Mouse (Mus musculus): ENCODE results near the gene Rpl23a.

The Rpl23a gene

DNA sequence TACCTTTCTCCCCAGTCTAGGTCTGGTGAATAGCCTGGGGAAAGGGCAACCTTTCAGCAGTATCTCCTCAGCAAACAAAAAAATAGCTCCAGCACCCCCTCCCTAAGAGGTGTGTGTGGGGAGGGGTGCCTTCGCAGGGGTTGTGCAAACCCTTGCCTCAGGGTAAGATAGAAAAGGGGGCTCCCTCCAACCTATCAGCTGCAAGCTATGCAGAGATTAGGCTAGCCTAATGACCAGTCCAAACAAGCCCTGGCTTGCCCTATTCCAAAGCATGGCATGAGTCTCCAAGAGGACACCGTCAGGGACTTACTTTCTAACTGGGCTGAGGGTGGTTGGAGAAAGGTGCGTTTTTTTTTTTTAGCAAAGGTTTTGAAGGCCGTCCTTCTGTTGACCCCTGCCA lies 17.2 kb downstream of the Rpl23a start:
- DNase-seq = no peak

DNA sequence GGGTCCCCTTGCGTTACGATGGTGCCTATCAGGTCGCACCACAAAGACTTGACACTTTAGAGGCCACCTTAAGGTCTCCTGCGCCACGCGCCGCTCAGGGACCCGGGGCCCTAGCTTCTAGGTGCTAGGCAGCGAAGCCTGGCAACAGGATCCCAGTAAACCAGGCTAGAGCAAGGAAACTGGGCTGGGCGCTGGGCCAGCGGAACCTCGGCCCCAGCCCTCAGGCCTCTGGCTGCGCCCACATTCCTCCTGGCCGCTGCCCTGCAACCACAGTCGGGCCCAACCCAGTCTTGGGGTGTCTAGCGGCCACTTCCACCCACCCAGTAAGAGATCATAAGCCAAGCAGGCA lies 17.6 kb downstream of the Rpl23a start:
- no peak for DNase-seq

DNA sequence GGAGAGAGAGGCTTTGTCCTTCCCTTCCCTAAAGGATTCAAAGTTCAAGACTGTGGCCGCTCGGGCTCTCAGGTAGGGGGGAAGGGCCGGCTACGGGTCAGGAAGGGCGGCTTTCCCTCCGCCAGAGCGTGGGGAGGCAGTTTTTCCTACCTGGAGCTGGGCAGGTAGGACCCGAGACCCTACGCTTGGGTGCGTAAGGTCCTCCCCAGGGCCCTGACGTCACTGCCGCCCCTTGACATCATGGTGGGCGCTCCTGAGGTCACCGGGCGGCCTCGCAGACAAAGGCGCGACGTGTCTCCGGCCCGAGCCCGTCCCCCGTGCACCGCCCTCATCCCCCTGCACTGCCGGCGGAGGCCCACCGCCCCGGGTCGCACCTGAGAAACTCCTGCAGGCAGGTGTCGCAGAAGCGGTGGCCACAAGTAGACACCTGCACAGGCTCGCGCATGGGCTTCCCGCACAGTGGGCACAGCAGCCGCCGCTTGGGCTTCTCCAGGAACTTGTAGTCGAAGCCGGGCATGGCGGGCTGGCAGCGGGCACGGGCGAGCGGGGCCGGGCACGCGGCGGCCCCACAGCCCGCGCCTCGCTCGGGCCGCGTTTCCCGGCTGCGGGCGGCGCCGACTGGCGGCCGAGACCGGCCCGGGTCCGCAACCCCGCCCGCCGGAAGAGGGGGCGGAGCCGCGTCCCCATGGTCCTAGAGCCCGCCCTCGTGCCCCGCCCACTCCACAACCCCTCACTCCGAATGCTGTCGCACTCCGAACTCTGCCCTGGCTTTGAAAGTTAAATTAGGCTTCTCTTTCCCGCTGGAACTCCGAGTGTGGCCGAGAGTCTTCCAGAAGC lies 18.2 kb downstream of the Rpl23a start, which contains the start of gene Traf4:
Gene Traf4 (minus strand): TSS at position 666 of the 837 bp plus-strand sequence.
- DNase-seq = peak; percentile 89 to 90

DNA sequence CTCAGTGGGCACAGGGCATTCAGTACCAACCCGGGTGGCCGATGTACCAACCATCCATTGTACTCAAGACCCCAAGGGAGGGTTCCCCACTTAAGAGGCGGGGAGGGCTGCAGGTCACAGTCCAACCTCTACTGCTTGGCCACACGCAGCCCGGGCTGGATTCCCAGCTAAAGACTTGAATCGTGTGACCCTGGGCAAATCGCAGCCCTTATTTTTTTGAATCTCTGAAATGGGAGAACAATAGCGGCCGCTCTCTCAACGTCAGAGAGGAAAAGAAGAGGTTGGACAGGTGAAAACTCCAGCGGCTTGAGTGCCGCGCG lies 18.8 kb downstream of the Rpl23a start:
- DNase-seq = no peak

DNA sequence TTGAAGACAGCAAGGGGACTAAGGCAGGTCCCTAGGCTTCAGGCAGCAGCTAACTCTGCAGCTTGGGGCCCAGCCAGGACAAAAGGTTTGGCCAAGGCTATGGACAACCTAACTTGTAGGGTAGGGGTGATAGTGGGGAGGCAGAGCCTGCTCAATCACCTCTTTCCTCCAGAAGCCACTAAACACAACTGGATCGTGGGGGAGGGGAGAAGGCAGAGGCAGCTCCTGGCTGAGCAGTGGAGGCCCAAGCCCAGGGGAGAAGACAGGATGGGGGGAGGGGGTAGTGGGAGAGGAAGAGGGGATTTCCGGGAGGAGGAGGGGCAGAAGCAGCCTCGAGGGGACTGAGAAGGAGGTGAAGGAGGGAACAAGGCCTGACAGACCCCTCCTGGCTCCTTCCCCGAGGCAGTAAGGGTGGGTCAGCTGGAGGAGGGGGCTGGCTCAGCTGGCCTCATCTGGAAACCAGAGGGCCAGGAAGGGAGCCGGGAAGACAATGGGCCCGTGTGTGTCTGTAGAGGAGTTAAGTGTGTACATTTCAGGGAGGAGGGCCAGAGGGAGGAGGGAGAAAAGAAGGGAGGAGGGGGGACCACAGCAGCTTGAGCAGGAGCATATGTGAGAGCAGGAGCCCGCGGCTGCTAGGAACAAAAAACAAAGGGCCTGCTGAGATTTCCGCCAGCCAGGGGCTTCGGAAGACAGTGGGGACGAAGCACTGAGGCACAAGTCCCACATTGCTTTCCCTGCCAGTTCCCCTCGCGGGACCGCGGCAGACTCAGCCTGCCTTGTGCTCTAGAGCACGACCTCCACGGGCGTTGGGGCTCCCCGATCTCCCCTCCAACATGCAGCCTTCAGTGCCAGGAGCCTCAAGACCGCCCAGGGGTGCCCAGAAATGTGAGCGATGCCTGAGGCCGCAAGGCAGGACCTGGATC lies 19.4 kb downstream of the Rpl23a start:
- DNase-seq = peak; percentile 76 to 85

DNA sequence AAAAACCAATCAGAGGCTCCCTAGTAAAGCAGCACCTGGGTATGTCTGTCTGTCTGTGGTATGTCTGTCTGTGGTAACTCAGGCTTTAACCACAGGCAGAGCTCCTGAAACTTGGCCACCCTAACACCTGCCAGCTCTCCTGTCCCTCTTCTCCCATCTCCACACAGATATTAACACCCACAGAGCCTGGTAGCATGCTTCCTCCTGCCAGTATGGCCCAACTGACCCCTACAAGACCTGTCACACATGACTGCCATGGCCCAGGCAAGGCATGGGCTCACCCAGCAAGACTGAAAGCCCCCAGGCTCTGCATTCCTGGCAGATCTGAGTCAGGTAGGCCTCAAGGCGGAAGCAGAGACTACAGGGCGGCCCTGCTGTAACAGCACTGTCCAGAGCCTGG lies 20.3 kb downstream of the Rpl23a start:
- no peak for DNase-seq

DNA sequence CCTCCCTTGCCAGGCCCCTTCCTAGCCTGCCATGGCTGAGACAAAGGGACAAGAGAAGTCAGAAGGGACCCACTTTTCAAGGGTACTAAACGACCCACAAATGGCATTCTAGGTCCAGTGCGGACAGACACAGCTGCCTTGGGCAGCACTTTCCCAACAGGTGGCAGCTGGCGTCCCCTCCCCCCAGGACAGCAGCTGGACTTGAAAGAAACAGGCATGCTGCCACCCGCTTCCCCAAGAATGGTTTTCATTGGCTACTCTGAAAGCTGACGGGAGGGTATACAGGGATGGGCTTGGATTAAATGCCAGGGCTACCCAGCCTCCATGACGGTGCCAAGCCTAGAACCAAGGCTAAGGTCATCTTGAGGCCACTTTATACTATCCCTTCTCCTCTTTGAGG lies 20.9 kb downstream of the Rpl23a start:
- peak in 1 of 2 experiments; percentile 22 for DNase-seq

DNA sequence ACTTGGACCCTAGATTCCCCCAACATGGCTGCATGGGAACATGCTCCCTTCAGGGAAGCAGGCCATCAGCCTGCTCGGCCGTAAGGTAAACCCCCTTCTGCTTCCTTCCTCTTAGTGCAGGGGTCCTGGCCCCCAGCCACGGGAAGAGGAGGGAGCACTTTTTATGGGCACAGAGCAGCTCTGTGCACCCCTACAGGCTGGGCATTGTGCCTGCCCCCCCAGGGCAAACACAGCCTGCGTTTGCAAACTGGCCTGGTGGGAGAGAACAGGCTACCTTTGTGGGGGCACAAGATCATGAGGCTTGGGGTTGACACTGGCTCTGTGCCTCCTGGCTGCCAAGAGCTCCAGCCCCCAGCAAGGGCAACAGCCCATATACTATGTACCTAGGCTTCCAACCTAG lies 21.4 kb downstream of the Rpl23a start:
- peak in 1 of 2 experiments; percentile 15 for DNase-seq

DNA sequence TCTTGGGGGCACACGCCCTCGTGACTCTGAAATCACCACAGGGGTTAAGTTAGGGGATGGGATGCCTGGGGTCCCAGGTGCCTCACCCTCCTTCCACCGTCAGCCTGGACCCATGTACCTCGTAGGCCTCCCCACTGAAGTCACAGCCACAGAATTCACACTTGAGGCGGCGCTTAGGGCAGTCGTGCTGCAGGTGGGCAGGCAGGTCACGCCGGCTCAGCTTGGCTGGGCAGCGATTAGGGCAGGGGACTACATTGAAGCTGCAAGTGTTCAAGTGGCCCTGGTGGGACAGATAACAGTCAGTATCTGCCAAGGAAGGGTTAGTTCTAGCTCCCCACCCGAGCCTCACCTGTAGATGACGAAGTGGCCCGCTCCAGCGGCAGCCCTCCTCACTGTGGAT lies 22.2 kb downstream of the Rpl23a start:
- DNase-seq = no peak

DNA sequence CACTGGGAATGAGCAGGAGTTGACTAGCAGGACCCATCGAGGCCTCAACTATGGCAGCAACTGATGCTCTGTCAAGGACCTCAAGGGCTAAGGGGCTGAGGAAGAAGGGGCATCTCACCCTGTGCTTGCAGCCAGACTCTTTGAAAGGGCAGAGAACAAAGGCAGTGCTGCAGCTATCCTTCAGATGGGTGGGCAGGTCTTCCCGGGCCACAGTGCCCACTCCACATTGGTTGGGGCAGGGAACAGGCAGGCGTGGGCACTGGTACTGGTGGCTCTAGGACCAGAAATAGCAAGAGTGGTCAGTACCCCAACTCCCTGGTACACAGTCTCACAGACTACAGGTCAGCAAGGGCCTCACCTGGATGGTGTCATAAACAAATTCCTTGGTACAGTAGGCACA lies 22.7 kb downstream of the Rpl23a start:
- no peak for DNase-seq

DNA sequence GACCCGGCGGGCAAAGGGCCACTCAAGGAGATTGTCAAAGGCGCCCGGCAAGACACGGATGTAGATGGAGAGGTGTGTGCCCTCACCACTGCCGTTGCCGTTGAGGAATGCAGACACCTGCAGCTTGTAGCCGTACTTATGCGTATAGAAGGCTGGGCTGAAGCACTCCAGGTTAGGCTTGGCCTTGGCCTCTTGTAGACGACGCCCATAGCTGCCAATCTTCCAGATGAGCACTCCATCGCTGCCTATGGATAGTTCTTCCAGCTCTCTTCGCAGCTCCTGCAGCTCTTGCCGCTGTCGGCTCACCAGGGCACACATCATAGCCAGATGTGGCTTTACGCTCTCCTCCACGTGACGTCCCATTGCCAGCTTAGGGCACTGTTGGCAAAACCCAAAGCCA lies 23.2 kb downstream of the Rpl23a start:
- DNase-seq = peak in 1 of 2 experiments; percentile 13

DNA sequence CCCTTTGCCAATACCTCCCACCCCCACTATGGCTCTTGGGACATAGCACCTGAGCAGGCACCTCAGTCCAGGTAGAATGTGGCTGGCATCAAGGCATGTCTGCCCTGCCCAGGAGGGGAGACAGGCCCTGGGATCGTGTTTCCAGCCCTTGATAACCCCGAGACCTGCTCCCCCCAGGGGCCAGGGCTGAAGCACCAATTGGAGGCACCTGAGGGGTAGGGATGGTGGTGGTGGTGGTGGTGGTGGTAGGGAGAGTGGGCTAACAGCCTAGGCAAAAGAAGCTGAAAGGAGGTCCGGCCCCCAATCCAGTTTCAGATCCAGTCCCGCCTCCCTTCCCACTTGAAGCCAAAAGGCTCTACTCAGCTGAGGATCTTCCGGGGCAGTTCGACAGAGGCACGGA lies 23.8 kb downstream of the Rpl23a start:
- peak in 1 of 2 experiments; percentile 40 for DNase-seq

DNA sequence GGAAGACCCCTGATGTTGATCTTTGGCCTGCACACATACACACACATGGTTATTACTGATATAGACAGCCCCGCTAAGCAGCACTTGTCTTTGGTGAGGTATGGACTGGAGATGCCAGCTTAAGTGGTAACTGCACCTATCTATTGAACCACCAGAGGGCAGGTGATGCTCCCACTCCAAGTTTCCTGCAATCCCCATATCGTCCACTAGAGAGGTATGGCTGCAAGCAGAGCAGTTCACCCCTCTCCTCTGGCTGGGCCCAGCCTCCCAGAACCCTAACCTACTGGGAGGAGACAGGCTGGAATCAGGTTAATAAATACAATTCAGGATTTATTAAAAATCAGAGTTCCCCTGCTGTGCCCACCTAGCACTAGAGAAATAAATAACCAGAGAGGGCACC lies 24.3 kb downstream of the Rpl23a start:
- peak; percentile 74 to 77 for DNase-seq

DNA sequence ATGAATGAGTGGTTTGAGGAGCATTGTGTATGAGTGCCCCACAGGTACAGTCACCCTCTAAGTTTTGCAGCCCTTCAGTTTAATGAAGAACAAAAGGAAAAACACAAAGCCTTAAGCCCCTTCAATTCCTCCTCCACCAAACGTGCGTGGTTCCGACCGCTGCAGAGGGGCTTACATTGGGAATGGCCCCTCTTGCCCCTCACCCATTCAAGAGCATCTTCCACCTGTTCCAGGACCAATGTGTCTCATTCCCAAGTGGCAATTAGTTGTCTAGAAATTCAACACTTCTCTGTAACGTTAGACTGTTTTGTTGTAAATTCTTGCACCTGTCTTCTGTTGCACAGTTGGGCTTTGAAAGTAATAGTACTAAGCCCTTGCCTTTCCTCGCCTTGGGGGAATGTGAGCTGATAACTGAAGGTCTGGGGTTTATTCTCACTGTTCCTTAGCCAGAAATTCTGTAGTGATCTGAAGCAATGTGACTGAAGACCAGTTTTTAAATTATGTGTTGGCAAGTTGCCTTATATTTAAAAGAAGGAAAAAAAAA lies 27.2 kb downstream of the Rpl23a start:
- no peak for DNase-seq

DNA sequence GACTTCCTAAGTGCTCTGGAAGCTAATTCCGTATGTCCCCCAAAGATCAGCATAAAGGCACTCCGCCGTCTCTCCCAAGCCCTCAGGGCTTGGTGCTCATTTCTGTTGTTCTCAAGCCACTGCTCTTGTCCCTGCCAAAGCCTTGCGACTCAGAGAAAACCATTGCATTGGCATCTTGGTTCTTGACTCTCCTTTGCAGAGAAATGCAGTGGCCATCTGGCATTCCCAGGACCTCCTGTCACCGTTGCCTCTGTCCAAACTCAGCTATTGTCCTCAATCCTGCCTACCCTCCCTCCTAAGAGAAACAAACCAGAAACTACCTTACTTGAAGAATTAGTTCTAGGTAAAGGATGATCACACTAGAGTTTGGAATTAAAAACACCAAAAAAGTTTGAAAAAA lies 27.7 kb downstream of the Rpl23a start:
- DNase-seq = no peak

DNA sequence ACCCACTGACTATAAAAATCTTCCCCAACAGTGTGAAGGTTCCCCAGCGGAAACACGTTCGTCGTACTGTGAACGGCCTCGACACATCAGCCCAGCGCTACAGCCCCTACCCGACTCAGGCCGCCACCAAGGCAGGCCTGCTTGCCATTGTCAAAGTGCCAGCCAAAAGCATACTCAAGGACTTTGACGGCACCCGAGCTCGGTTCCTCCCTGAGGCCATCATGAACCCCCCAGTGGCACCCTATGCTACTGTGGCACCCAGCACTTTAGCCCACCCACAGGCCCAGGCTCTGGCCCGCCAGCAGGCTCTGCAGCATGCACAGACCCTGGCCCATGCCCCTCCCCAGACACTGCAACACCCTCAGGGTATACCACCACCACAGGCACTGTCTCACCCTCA lies 29.6 kb downstream of the Rpl23a start:
- no peak for DNase-seq

DNA sequence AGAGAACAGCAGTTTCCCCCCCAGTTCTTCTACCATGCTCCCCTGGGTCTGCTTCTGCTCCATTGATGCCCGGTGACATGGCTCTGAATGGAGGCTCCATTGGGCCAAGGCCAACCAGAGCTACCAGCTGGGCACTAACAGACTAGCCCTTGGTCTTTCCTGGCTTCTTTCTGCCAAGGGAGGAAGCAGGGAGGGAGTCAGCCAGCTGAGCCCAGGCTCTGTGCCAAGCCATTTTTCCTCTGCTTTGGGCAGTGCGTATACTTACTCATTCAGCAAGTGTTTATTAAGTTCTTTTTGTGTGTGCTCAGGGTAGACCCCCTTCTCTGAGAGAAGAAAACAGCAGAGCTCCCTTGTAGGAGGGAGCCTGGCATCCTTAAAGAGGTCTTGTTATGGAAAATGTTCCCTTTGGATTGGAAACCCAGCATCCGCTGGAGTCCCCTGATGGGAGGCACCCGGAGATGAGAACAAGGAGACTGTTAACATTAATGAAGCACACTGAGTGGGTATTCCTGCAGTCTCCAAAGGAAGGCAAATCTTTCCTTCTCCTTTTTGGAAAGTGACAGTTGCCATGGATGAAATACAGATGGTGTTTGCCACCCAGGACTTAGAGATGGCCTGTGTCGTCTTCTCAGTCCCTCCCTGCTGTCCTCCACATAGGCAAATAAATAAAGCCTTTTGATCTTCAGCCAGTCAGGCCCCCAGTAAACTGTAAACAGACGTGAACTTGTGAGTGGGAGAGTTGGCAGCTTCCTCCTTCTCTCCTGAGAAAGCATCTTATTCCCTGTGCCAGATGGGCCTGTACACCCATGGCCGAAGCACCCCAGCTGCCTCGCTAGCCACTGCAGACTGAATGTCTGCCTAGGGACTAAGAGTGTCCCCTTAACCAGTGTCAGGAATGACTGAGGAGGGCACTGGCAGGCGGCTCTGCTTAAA lies 30.8 kb downstream of the Rpl23a start:
- no peak for DNase-seq

DNA sequence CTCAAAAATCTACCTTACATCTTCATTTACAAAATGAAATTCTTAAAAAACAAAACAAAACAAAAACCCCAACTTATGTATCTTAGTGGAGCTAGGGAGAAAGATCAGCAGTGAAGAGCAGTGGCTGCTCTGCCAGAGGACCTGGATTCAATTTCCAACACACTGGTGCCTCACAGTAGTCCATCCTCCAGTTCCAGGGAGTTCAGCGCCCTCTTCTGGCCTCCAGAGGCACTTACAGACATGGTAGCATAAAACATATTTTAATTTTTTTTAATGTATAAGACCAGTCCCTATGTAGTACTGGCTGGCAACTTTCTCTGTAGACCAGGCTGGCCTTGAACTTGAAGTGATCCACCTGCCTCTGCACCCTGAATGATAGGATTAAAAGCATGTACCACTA lies 32.2 kb downstream of the Rpl23a start:
- peak in 1 of 2 experiments; percentile 22 for DNase-seq

DNA sequence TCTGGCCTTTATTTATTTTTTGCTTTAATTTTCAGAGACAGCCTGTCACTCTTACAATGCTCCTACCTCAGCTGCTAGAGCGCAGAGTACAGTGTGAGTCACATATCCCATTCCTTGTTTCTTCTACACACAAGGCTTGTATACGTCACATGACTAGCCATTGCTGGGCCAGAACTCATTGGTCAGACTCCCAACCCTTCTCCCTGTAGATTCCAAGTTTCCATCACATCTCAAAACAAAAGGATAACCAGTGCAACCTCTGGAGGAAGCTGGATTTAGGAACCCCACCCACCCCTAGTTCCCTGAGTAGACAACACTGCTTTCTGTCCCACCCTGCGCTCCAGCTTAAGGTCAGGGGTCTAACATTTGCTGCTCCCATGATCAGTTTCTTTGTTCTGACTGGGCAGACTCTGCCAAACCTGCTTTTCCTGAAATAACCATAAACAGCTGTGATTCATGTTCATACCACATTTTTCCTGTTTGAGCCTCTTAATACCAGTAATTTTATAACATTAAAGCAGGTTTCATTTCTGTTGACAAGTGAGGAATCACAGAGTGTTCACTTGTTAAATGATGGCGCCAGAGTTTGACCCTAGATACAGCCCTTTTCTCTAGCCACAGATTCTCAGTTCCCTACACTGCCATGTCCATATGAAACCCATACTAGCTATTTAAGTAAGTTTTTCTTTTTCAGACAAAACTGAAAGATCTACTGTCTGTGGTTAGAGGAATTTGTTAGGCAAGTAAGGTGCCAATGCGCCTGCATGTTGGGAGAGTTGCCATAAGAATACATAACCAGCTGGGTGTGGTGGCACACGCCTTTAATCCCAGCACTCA lies 36.5 kb downstream of the Rpl23a start:
- DNase-seq = no peak

DNA sequence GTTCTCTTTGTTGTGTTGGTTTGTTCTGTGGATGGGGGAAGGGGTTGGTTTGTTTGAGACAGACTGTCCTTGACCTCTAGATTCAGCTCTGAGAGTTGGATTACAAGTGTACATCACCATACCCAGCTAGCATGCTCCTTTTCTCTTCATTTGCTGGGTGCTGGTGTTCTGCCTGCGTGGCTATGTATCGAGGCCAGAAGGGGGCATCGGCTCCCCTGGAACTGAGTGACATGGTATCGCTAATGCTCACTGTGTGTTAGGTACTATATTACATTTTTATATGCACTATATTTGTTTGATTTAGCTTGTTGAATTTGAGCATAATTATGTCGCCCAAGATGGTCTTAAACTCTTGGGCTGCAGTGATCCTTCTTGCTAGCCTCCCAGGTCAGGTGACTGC lies 37.2 kb downstream of the Rpl23a start:
- DNase-seq = peak in 1 of 2 experiments; percentile 16

DNA sequence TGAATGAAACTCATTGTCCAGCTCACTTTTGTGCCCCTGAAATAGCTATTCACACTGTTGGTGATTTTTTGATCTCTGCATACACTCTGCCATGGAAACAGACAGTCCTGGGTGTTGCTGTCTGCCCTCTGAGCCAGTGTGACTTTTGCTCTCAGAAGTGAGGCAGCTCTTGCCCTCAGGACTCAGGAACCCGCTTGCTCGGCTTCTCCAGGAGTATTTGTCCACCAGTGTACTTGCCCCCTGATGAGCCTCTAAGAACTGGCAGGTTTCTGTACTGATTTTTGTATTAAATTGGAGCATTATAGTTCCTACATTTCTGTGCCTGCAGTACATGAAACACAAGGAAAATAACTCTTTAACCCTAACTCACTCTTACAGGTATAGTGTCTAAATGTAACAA lies 39.9 kb downstream of the Rpl23a start:
- DNase-seq = no peak

DNA sequence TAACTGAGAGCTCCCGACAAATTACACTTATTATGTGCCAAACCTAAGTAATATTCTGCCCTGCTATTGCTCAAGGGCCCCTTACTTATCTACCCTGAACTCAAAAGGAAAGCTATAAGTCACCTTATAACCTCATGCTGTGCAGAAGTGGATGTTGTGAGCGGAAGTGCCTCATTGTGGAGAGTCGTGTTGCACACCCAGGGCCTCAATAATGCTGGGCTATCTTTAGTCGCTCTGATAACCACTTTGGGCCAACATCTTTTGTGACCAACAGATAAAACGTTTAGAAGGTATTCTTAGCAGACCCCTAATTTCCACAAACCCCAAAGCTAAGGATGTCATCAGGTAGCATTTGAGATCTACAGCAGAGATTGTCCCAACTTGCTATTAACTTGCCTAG lies 42.7 kb downstream of the Rpl23a start:
- DNase-seq = no peak
